Mouse (Mus musculus) brain, embryonic 14.5 days (tissue): ENCODE data around the gene Prpf31.

Source experiments
- CTCF ChIP-seq: fragments of 200-500 bp; IDR thresholded peaks from 2 replicates; pipeline ENCODE4 v1.5.1; 2012; ENCODE audit warnings: inconsistent platforms, mild to moderate bottlenecking, moderate library complexity, borderline replicate concordance; ENCODE audit not compliant: insufficient read depth, insufficient read length; ENCODE audit errors: extremely low read depth
- POLR2A ChIP-seq: fragments of 200-500 bp; IDR thresholded peaks from 2 replicates; pipeline ENCODE4 v1.6.1; 2012; ENCODE audit warnings: mild to moderate bottlenecking, inconsistent platforms, borderline replicate concordance; ENCODE audit not compliant: poor library complexity, insufficient read depth, insufficient read length, severe bottlenecking; ENCODE audit errors: extremely low read depth

GRCm38 (mm10) chr7:3587292-3587691 is 42.5 kb upstream of the Prpf31 start:
- no peak for TF ChIP-seq CTCF
- TF ChIP-seq POLR2A = no peak
